ENCODE assay signal across 8 mouse cellular contexts in genomic region chr14:121797457-121798410, GRCm38 (mm10). TPM values are rescaled to one million over a fixed set of nuclear protein-coding genes. Genes with fewer than 3 reads are reported as not detected.
DNase-seq lines count a peak whose midpoint lies in the region; ATAC-seq lines count a peak whose summit lies in the region.

TSS of gene Dock9 (minus strand) at chr14:121797837.

- H3K27me3 ChIP-seq in hindbrain, embryonic 12.5 days, result peaks cover 25% of the 10 kb centered on the region

- DNase-seq in NIH3T3 (ENCODE audit: low read depth), result peak; percentile 91
- DNase-seq in cerebellum, postnatal 10 days, result peak; percentile 92 to 93
- peak; percentile 59 to 77 for DNase-seq in frontal cortex, postnatal 10 days (ENCODE audit: low spot score in 2 of 2)
- peak; percentile 77 to 83 for DNase-seq in layer of hippocampus, postnatal 14 days (ENCODE audit: low spot score in 2 of 2)
- DNase-seq in lung, postnatal 14 days, result peak; percentile 89
- DNase-seq in retina, adult 2 months (ENCODE audit: low read depth, low spot score), result peak; percentile 78
- DNase-seq in thymus, postnatal 36 days, result peak; percentile 88 to 91

- peak within 1 kb of the TSS; percentile 70 for H3K9ac ChIP-seq in hindbrain, embryonic 12.5 days

- no peaks in the 10 kb centered on the region for H3K36me3 ChIP-seq in hindbrain, embryonic 12.5 days

- peaks cover 8% of the 10 kb centered on the region for H3K4me1 ChIP-seq in hindbrain, embryonic 12.5 days

- WGBS in hindbrain, embryonic 12.5 days, result under 1% methylated on average over 106 of the region's 106 CpGs

- peak within 1 kb of the TSS; percentile 71 for H3K27ac ChIP-seq in hindbrain, embryonic 12.5 days

- H3K4me2 ChIP-seq in hindbrain, embryonic 12.5 days (replicated peaks), result peak within 1 kb of the TSS; percentile 90

- H3K9me3 ChIP-seq in hindbrain, embryonic 12.5 days (replicated peaks), result no peaks in the 10 kb centered on the region

- ATAC-seq in hindbrain, embryonic 12.5 days (ENCODE audit: low FRiP score), result peak; percentile 88

- peak within 1 kb of the TSS; percentile 75 for H3K4me3 ChIP-seq in hindbrain, embryonic 12.5 days

RNA-seq across cellular contexts. Expression of gene Dock9, which starts in this region (rescaled TPM):
- polyA plus RNA-seq in hindbrain, embryonic 12.5 days (2016; fragmentation: Nextera tagmentation; extraction: Ambion mirVana), result 6.2 and 7.1 TPM in 2 replicates
- 100 to 1,000 TPM; 256 to 267 TPM for total RNA-seq in layer of hippocampus, postnatal 14 days (2021)

Comparison
In these comparisons a context has a peak if more than half of its experiments do, and no peak if none do; other contexts are left out.
1. Peak in every context shown above with its lines: DNase-seq, ATAC-seq, H3K4me3 ChIP-seq and H3K27ac ChIP-seq.